Mouse (Mus musculus) embryonic stem cell, embryonic (primary cell): ENCODE data around the gene Schip1.

Experiments used
- CTCF ChIA-PET, 4 experiments: fragments of 300-600 bp in 2 of 4; fragments of 350-600 bp in 2 of 4; sonication (Branson Sonifier 250); formaldehyde crosslinking; loops; one replicate each; lab custom pipeline; 2022; ENCODE audit warnings: inconsistent platforms in 2 of 4; lab: Charles Lee
- POLR2A ChIA-PET, 4 experiments: fragments of 300-600 bp in 2 of 4; fragments of 350-600 bp in 2 of 4; sonication (Branson Sonifier 250); formaldehyde crosslinking; loops; one replicate each; lab custom pipeline; 2022; ENCODE audit warnings: antibody characterized with exemption in 4 of 4, inconsistent platforms in 1 of 4; lab: Charles Lee

The Schip1 gene

GRCm38 (mm10) chr3:68101343-68101742 is 36.7 kb downstream of the Schip1 start:
- POLR2A ChIA-PET: no interaction called here
- CTCF ChIA-PET: no interaction called here

GRCm38 (mm10) chr3:68105081-68105685 is 40.6 kb downstream of the Schip1 start:
- ChIA-PET CTCF (no interaction called here), POLR2A (no interaction called here)

GRCm38 (mm10) chr3:68121338-68121737 is 56.7 kb downstream of the Schip1 start:
- POLR2A ChIA-PET: no interaction called here
- CTCF ChIA-PET: no interaction called here

GRCm38 (mm10) chr3:68126284-68126856 is 61.8 kb downstream of the Schip1 start:
- ChIA-PET POLR2A (no interaction called here), CTCF (interaction anchor here in 1 of 4 experiments (0.6 kb wide), 1 partner anchor 1468 kb away, joined by 3 read pairs; no protein-coding TSS in a partner anchor)

- POLR2A ChIA-PET: no interaction called here
These were observed 65.8 kb downstream of the Schip1 start for GRCm38 (mm10) chr3:68130386-68130785.

GRCm38 (mm10) chr3:68138833-68139627 is 74.4 kb downstream of the Schip1 start:
- ChIA-PET POLR2A (no interaction called here), CTCF (no interaction called here)

More at GRCm38 (mm10) chr3:68130386-68130785, 65.8 kb downstream of the Schip1 start:
- CTCF ChIA-PET: interaction anchor here in 1 of 4 experiments (0.5 kb wide), 1 partner anchor 17 kb away, joined by 7 read pairs; no protein-coding TSS in a partner anchor

- POLR2A ChIA-PET: no interaction called here
These were observed 86.1 kb downstream of the Schip1 start for GRCm38 (mm10) chr3:68150688-68151087.

GRCm38 (mm10) chr3:68160175-68160574 is 95.6 kb downstream of the Schip1 start:
- ChIA-PET CTCF (no interaction called here), POLR2A (no interaction called here)

More at GRCm38 (mm10) chr3:68150688-68151087, 86.1 kb downstream of the Schip1 start:
- CTCF ChIA-PET: no interaction called here

GRCm38 (mm10) chr3:68160760-68161159 is 96.2 kb downstream of the Schip1 start:
- CTCF ChIA-PET: no interaction called here
- POLR2A ChIA-PET: no interaction called here

GRCm38 (mm10) chr3:68178248-68178647 is 113.6 kb downstream of the Schip1 start:
- CTCF ChIA-PET: no interaction called here
- POLR2A ChIA-PET: interaction anchor here in 1 of 4 experiments (0.7 kb wide), 1 partner anchor 333 kb away, joined by 3 read pairs; no protein-coding TSS in a partner anchor

GRCm38 (mm10) chr3:68187471-68187870 is 122.9 kb downstream of the Schip1 start:
- ChIA-PET CTCF (interaction anchor here in 1 of 4 experiments (0.8 kb wide), 1 partner anchor 131 kb away, joined by 3 read pairs; no protein-coding TSS in a partner anchor), POLR2A (no interaction called here)

- POLR2A ChIA-PET: no interaction called here
- CTCF ChIA-PET: no interaction called here
These were observed 124.5 kb downstream of the Schip1 start for GRCm38 (mm10) chr3:68189100-68189499.

- ChIA-PET POLR2A (no interaction called here), CTCF (no interaction called here)
These were observed 132.3 kb downstream of the Schip1 start for GRCm38 (mm10) chr3:68196933-68197332.

- ChIA-PET POLR2A (interaction anchor here in 1 of 4 experiments (0.7 kb wide), 1 partner anchor 68 kb away, joined by 3 read pairs; no protein-coding TSS in a partner anchor), CTCF (no interaction called here)
These were observed 136.6 kb downstream of the Schip1 start for GRCm38 (mm10) chr3:68201214-68201613.

- ChIA-PET POLR2A (interaction anchor here in 1 of 4 experiments (0.6 kb wide), 1 partner anchor 188 kb away, joined by 3 read pairs; no protein-coding TSS in a partner anchor), CTCF (no interaction called here)
These were observed 137.7 kb downstream of the Schip1 start for GRCm38 (mm10) chr3:68202162-68202902.

- CTCF ChIA-PET: interaction anchor here in 1 of 4 experiments (0.5 kb wide), 1 partner anchor 310 kb away, joined by 3 read pairs; no protein-coding TSS in a partner anchor
- POLR2A ChIA-PET: no interaction called here
These were observed 139.4 kb downstream of the Schip1 start for GRCm38 (mm10) chr3:68203934-68204467.

GRCm38 (mm10) chr3:68210422-68210821 is 145.8 kb downstream of the Schip1 start:
- ChIA-PET CTCF (no interaction called here), POLR2A (no interaction called here)

- CTCF ChIA-PET: no interaction called here
- POLR2A ChIA-PET: no interaction called here
These were observed 156.8 kb downstream of the Schip1 start for GRCm38 (mm10) chr3:68221452-68221851.

- POLR2A ChIA-PET: no interaction called here
- CTCF ChIA-PET: no interaction called here
These were observed 175.3 kb downstream of the Schip1 start for GRCm38 (mm10) chr3:68239887-68240286.
